Mouse (Mus musculus): ENCODE results near the gene Ankrd23.

Gene Ankrd23

DNA sequence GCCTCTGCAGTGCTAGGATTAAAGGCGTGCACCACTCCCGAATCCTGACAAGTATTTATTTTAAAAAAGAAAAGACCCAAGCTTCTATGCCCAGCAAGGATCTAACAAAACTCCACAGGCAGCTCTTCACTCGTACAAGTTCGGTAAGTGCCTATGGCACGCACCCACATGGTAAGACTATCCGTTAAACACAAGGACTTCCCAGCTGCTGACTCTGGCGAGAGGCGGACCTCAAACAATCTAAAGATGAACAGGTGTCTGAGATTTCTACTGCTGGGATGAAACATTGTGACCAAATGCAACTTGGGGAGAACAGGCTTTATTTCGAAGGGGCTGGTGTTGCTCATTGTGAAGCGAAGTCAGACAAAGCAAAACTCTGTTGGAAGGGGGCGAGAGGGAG, 3.4 kb upstream of the Ankrd23 start:
- no peak for TF ChIP-seq GATA4 (IDR thresholded peaks at IDR 0.05; ENCODE audit: insufficient replicate concordance, low read length)

DNA sequence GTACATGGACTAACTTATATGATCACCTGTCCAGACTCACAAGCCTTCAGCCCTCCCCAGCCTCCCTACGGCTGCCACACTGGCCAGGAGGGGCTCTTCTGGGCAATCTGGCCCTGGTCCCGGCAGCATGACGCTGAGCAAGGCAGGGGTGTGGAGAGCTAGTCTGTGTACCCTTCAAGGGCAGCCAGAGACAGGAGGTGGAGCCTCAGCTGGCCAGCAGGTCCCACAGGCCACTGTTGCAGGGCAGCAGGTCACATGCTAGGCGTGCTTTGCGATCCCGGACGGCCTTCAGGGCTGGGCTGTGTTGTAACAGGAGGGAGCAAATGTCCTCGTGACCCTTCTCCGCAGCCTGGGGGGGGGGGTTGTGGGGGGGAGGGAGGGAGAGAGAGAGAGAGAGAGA, 2.5 kb upstream of the Ankrd23 start, which contains the start of gene Gm42417:
TSS of gene Gm42417 (minus strand) at position 244 of the 400 bp plus-strand sequence.
- TF ChIP-seq GATA4 (IDR thresholded peaks at IDR 0.05; ENCODE audit: insufficient replicate concordance, low read length), result no peak

DNA sequence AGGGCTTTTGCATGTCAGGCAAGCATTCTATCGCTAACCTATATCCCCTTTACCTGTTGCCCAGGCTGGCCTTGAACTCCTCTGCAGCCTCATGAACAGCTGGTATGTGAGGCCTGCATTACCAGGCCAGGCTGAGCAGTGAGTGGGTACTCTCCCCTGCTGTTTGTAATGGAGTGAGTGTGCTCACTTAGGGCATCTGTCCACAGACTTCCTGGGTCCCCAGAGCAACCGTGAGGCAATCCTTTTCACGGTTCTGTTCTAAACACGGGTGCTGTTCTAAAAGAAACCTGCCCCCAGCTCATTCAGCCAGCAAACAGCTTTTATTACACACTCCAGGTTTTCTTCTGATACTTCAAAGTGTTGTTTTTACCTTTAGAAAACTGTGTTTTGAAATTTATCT, 2.0 kb upstream of the Ankrd23 start:
- TF ChIP-seq GATA4 (IDR thresholded peaks at IDR 0.05; ENCODE audit: insufficient replicate concordance, low read length), result no peak

DNA sequence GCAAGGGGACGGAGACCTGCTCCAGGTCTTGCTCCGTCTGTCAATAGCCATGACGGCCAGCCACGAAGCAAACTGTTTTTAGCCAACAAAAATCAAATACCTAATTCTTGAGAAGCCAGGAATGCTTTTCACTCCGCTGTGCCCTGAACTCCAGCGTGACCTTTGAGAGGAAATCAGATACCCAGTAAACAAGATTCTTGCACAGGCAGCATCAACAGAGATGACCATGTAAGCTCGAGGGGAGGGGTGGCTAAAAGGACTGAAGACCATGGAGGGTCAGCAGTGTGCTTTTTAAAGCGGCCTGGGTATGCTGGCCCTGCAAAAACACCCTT, 320 bp downstream of the Ankrd23 start:
- no peak for TF ChIP-seq GATA4 (IDR thresholded peaks at IDR 0.05; ENCODE audit: insufficient replicate concordance, low read length)

DNA sequence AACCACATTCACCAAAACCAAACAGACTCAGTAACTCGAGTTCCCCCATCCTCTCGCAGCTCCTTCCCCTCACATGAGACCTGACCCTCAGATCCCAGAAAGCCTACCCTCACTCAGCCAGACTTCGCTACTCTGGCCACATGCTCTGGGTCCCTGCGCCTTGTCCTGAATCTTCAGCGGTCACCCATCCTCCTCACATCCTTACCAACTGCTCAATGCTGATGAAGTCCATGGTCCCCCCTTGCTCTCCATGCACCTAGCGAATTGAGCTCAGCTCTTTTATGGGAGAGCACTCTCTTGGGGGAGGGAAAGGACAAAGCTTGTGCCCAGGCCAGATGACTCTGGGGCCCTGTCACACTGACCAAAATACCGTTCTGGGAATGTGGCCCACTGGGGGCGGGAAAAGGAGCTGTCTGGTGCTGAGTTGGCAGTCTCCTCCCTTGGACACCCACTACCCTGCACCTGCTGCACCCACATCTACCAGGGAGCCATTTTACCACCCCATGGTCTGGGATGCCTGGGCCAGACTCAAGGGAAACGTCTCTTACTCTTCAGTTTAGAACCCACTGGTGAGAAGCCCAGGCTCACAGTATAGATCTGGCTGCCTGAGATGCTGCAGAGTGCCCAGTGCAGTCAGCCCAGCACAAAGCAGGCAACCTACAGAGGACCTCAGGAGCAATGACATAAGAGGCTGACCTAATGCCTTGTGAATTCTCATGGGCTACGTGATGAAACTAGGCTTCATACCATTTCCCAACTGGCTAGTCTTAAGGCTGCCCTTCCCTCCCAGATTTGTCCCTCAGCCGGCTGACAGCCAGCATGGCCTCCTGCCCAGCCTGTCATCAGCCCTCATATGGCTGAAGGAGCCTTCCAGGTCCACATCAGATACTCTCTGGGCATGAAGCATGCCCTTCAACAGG, 946 bp downstream of the Ankrd23 start:
- no peak for TF ChIP-seq GATA4 (IDR thresholded peaks at IDR 0.05; ENCODE audit: insufficient replicate concordance, low read length)

DNA sequence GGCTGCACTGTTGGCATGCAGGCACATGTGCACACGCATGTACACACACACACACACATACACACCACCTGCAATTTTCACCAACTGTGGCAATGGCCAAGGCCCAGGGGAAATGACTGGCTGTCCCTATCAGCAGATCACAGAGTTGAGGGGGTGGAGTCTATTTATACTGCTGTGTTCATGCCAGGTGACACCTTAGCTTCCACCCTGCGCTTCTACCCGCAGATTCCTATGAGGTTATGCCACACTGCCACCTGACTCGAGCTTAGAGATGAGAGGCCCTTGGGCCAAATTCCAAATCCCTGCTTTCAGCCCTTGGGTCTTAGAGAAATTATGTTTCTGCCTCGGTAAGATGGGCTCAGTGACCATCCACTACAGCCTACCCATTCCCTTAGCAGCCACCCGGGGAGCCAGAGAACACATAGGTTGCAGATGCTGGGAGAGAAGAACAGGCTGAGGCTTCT, 2.1 kb downstream of the Ankrd23 start:
- TF ChIP-seq GATA4 (IDR thresholded peaks at IDR 0.05; ENCODE audit: insufficient replicate concordance, low read length), result no peak

DNA sequence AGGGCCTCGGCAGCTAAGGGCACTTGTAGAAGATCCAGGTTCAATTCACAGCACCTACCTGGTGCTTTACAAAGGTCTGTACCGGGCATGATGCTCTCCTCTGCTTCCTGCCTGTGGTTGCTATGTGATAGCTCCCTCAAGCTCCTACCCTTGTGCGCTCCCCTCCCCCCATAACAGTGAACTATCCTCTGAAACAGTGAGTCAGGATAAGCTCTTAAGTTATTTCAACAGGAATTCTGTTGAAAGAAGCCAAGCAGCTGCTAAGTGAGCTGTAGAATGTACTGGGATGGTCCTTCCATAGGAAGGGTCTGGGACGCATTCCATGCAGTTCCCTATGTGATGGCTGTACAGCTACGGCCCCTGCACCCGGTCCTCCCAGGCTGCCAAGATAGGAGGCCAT, 3.1 kb downstream of the Ankrd23 start:
- no peak for TF ChIP-seq GATA4 (IDR thresholded peaks at IDR 0.05; ENCODE audit: insufficient replicate concordance, low read length)

DNA sequence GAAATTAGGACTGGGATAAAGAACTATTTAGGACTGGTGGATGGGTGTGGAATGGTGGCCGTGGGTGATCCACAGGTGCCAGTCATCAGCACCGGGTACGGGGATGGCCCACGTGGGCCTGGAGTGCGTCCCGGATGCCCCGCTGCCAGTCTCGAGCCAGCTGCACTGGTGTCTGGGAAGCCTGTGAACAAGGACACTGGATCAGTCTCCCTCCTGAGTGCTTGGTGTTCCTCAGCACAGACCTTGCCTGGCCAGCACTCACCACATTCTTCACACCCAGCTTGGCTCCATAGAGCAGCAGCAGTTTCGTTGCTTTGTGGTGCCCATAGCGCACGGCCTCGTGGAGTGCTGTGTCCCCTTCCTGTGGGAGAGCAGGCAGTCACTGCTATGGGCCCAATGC, 5.2 kb downstream of the Ankrd23 start:
- TF ChIP-seq GATA4 (IDR thresholded peaks at IDR 0.05; ENCODE audit: insufficient replicate concordance, low read length), result no peak

DNA sequence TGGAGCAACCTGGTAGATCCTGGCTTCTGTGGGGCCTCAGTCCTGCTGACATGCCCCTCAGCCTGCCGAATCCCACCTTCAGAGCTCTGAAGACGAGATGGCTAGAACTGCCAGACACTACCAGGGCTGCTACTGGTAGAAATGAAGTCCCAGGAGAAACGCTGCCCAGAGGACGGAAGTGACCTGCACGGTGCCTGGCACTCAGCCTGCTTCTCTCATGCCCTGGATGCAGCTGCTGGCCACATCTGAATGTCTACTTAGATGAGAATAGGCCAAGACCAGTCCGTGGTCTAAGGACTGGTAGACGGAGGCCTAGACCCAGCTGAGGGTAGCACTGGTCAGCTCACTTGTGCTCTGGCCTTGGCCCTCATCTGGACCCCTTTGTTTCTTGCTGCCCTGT, 5.7 kb downstream of the Ankrd23 start:
- no peak for TF ChIP-seq GATA4 (IDR thresholded peaks at IDR 0.05; ENCODE audit: insufficient replicate concordance, low read length)

DNA sequence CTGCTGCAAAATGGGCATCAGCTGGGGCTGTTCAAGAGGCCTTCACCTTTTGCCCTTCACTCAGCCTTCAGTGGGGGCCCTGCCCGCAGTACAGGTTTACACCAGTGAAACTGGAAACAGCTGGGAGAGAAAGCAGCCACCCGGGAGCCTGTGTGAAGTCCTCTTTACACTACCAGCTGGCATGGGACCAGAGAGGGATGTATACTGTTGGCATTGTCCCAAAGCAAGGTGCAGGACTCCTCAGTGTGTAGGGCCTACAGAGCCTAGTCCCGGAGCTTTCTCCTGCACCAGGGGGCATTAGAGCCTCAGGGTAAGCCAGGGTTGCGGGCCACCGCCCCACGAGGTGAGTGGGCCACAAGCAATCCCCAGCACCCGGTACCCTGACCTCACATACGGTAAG, 6.2 kb downstream of the Ankrd23 start:
- no peak for TF ChIP-seq GATA4 (IDR thresholded peaks at IDR 0.05; ENCODE audit: insufficient replicate concordance, low read length)

DNA sequence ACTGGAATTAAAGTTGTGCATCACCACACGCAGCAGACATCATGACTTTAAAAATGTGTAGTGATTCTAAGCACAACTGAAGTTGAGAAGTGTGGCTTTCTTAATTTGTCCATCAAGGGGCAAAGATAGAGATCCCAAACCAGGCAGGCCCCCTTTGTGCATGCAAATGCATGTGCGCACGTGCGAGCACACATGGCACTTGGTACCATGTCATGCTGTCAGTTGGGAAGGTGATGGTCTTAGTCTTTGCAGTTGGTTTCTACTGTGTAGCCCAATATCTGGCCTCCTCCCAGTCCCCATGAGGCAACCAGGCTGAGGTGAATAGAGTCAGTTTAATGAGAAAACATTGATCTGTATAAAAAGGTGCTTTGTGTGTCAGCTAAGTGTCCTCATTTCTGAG, 6.8 kb downstream of the Ankrd23 start:
- no peak for TF ChIP-seq GATA4 (IDR thresholded peaks at IDR 0.05; ENCODE audit: insufficient replicate concordance, low read length)

DNA sequence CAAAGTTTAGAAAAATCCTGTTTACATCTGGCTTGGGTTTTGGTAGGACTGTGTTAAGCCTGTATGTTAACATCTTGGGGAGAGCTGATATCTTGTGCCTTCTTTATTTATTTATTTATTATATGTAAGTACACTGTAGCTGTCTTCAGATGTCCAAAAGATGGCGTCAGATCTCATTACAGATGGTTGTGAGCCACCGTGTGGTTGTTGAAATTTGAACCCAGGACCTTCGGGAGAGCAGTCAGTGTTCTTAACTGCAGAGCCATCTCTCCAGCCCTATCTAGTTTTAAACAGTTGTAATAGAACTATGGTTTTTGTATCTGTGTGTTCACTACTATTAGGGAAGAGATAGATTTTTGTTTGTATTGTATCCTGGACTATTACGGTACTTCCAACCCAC, 7.4 kb downstream of the Ankrd23 start:
- no peak for TF ChIP-seq GATA4 (IDR thresholded peaks at IDR 0.05; ENCODE audit: insufficient replicate concordance, low read length)

DNA sequence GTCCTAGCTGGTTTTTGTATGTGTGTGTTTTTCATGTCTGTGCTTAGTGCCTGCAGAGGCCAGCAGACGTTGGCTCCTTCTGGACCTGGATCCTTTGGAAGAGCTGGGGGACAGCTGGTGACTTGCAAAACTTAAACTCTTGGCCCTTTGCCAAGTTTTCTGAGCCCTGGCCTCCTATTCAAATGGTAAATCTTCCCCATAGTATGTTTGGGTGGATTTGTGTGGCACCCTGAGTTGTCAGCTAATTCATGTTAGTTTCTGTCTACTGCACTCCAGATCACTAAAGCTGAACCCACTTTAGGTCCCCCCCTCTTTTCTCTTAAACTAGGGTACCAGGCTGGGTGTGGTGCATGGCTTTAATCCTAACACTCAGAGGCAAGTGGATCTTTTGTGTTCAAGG, 8.3 kb downstream of the Ankrd23 start:
- TF ChIP-seq GATA4 (IDR thresholded peaks at IDR 0.05; ENCODE audit: insufficient replicate concordance, low read length), result no peak

DNA sequence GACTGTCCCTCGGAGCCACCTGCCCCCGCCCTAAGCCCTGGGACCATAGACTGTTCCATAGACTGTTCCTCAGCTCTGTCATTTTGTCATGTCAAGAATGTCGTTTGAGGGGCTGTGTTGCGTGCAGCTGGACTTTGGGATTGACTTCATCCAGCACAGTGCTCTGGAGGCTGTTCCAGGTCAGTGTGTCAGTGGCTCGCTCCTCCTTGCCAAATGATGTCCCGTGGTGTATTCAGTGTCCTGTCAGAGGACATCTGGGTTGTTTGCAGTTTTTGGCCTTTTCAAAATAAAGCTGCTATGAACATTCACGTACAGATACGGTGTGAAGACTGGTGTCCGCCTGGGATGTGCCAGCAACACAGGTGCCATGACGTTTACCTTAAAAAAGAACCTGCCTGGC, 9.8 kb downstream of the Ankrd23 start:
- TF ChIP-seq GATA4 (IDR thresholded peaks at IDR 0.05; ENCODE audit: insufficient replicate concordance, low read length), result no peak

DNA sequence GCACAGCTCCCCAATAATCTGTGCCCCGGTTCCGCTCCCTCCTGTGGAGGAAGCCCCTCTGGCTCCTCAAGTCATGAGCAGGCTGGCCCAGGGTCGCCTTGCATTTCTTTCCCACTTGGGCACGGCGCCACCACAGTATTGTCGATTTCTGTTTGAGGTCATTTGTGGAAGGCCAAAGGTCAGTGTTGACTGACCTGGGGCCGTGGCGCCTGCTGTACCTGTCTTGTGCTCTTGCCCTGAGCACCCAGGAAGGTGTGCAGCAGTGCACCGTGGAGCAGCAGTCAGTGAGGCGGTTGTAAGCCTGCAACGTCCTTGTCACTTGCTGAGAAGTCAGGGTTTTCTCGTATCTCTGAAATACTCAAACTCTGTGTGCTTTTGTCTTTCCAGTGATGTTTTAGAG, 10.9 kb downstream of the Ankrd23 start:
- TF ChIP-seq GATA4 (IDR thresholded peaks at IDR 0.05; ENCODE audit: insufficient replicate concordance, low read length), result no peak

DNA sequence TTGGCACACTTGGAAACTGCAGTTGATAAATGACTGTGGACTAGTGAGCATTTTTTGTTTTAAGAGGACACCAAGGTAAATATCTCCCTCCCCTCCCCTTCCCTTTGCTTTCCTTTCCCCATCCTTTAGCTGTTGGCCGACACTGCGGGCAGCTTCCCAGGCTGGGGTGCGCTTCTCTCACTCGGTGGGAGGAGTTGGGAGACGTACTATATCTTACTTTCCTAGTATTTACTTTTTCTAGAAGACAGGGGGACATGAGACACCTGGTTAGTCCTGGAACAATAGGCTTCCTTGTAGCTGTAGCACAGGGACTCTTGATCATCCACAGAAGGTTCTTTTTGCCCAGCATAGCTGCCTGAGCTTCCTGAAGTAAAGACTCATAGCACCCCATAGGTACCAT, 12.6 kb downstream of the Ankrd23 start:
- TF ChIP-seq GATA4 (IDR thresholded peaks at IDR 0.05; ENCODE audit: insufficient replicate concordance, low read length), result no peak
